Mouse (Mus musculus): ENCODE results near the gene Commd4.
A peak's percentile ranks its signal among the peaks of the same experiment; 100 is the strongest.

Commd4 gene

DNA sequence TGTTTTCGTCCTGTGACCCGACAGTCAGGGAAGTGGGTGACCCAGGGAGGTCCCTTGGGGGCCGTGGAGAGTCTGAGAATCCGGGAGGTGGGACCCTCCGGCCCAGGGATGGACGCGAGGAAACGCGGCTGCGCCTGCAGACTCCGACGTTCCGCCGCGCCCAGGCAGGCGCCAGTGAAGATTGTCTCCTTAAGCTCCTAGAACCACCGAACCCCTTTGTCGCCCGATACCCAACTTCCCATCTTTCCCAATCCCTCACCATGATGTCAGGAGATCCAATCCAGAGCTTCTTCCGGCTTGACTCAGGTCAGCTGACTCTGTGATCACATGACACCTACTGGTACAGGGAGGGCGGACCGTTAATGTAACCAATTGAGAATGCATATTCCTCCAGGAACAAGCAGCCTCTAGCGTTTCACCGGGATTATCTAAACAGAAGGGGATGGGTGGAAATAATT lies at the start of gene Commd4:
Gene Commd4 (minus strand): TSS at position 319 of the 458 bp plus-strand sequence.
- DNase-seq (ENCODE audit: low spot score): peak; percentile 96

DNA sequence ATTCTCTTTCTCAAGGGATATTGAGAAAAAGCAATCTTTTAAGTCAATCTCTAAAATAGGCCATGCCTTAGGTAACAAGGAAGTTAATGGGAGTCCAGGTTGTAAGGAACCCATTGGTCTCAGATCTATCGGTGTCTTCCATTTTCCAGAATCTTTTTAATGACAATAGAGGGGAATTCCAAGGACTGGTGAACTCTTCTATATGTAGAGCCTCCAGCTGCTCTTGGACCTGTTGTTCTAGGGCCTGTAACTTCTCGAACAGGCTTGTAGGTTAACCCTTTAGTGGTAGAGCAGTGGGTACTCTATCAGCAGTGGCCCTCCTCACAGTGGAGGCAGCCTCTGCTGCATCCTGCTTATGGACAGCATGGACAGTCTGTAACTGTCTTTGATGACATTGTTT lies 48.8 kb upstream of the Commd4 start:
- no peak for DNase-seq (ENCODE audit: low spot score)

DNA sequence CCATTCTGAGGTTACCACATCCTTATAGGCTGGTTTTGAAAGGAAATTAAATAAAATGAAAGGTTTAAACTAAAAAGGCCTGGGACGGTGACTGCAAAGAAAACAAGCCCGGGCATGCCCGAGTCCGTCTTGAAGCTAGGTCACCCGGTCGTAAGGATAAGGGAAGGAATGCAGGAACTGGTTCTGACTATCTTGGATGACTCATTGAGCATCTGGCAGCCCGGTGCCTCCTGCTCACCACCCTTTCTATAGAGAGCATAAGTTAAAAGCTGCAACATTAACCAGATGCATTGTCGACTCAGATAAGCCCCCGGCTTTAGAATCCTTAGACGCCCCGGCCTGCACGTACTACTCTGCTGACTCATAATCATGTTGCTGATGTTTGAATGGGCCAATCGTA lies 45.4 kb upstream of the Commd4 start:
- peak; percentile 75 for DNase-seq (ENCODE audit: low spot score)

DNA sequence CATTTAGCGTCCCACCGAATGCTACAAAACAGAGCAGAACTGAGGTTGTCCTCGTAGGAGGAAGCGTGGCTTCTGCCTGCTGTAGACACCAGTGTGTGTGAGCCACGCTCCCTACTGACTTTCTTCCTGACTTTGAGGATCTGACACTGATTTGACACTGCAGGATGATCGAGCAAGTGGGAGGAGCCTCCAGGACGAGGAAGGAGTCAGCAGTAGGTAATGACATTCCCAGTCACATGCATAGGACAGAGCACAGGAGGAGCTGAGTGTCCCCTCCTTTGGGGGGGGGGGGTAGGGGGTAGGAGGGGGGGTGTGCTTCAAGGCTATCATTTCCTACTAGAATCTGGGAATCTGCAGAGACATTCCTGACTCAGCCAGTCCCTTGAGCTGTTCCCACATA lies 44.9 kb upstream of the Commd4 start:
- DNase-seq (ENCODE audit: low spot score): no peak

DNA sequence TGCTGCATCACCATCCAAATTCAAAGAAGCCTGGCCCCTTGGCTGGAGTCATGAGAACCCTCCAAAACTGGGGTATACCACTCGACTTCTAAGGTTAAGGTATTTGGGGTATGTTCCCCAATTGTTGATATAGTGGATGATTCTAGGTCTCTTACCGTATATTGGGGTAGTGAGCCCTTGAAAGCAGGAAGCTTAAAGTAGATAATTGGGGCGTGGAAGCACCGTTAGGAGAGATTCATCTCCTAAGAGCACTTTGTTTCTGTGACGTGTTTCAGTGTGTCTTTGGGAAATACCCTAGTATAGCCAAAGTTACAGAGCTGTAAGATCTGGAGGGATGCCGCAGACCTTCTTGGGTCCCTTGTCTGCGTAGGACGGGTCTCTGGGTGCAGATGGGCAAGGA lies 39.3 kb upstream of the Commd4 start:
- DNase-seq (ENCODE audit: low spot score): no peak

DNA sequence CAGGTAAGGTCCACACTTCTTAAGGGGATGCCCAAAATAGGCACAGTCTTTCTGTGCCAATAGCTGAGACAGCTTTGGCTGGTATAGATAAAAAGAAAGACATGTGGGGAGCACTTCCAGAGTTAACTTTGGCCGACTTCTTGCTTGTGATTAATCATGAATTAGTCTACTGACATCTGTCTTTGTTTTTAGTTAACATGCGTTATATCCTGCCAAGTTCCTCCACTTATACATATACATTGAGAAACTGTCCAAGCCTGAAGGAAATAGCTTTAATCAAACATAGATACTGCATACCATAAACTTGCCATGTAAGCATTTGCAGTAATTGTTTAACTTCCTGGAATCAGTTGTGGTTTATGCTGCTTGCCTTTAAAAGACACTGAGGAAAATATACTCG lies 38.6 kb upstream of the Commd4 start:
- DNase-seq (ENCODE audit: low spot score): no peak

DNA sequence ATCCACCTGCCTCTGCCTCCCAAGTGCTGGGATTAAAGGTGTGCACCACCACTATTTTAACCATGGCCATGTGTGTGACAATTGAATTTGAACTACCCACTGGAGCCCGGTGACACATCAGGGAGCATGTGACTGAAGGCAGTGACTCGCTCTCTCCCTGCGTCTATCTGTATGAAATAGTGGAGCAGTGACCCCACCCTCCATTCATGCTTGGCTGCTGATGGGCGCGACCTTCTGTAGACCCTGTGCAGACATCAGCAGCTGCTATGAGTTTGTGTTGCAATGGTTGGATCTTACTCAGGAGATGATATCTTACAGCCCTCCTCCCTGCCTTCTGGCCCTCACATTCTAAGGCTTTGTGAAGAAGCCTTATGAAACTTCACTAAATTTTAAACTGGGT lies 10.3 kb upstream of the Commd4 start:
- no peak for DNase-seq (ENCODE audit: low spot score)

DNA sequence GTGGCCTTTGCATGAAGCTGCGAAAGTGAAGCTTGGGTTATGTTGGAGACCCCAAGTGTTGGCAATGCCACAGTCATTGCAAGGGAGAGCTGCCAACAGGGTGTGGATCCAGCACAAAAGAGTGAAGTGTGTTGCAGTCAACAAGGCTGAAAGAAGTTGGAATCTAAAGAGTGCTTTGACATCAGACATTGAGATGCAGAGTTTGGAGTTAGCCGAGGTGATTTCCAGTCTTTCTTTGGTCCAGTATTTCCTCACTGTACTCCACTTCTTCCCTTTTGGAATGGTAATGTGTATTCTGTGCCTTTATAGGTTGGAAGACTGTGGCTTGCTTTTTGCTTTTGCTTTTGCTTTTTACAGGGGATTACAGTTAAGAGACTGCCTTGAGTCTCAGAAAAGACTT lies 8.0 kb upstream of the Commd4 start:
- DNase-seq (ENCODE audit: low spot score): no peak

DNA sequence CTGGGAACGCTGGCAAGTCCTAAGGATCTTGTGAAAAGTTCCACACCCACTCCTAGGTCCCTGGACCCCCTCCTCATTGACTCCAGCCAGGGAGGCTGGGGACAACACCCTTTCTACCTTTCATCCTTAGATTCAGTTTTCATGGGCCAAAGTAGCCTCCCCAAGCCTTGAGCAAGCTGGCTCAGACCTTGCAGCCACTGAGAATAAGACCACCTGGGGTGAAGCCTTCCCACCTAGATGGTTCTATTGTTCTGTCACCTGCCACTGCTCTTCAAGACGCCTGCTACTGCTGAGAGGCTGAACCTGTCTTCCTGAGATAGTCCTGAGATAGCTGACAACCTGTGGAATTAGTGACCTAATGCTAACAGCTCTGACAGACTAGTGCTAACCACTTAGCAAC lies 5.0 kb upstream of the Commd4 start:
- DNase-seq (ENCODE audit: low spot score): no peak

DNA sequence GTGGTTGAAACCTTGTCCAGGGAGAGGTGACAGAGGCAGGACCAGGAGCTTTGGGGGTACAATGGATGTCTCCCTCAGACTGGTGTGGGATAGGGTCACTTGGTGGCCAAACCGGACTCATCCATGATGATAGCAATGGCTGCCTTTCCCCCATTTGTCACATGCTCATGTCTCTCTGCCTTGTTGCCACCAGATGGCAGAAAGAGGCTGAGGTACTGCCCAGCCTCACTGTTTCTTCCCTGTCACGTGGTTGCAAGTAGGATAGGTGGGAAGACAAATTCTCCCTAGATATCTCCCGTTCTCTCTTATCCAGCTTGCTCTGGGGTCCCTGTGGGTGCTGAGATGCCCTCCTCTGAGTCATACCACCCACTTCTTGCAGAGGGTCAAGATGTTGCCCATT lies 4.4 kb upstream of the Commd4 start:
- peak; percentile 76 for DNase-seq (ENCODE audit: low spot score)

DNA sequence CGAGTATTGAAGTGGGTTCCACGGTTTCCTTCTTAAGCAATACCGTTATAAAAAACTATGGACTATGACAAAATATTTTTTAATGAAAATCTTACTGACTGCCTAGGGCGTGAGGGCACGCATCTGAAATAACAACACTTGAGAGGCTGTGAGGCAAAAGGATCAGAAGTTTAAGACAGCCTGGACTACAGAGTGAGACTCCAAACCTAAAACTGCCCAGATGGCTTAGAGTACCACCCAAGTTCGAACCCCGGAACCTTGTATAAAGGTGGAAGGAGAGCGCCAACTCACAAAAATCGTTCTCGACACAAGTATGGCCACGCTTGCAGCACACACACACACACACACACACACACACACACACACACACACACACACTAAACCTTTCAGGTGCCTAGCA lies 375 bp upstream of the Commd4 start:
- DNase-seq (ENCODE audit: low spot score): no peak

DNA sequence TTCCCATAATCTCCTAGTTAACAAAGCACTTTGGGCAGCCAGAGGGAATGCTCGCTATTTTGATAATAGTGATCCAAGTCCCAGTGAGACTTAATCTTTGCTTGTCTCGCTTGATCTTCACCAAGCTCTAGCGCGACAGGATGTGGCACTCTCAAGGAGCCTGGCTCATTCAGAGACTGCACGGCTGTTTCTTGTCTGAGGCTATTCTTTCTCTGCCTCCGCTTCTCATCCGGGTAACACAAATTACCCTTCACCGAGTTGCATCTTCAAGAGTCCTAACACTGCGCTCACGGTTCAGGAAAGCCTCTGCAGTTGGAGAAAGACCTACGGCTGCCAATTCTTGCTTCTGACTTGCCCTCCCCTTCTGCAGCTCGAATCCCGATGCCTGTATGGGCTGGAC lies 632 bp downstream of the Commd4 start:
- DNase-seq (ENCODE audit: low spot score): peak; percentile 46

DNA sequence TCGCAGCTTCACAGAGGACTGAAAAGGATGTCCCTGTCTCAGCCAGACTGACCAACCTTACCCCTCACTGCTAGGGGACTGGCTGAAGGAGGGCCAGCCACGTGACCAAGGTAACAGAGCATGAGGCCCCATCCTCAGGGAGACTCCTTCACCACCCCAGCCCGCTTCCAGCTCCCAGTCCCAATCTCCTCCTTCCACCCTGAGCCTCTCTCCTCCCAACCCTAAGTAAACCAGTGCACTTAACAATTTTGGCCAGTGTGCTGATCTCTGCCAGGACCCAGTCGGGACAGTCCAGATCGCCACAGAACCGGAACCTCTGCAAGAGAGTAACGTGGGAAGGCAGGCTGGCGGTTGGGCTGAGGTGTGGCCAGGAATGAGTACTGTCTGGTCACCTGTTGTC lies 1.3 kb downstream of the Commd4 start:
- no peak for DNase-seq (ENCODE audit: low spot score)

DNA sequence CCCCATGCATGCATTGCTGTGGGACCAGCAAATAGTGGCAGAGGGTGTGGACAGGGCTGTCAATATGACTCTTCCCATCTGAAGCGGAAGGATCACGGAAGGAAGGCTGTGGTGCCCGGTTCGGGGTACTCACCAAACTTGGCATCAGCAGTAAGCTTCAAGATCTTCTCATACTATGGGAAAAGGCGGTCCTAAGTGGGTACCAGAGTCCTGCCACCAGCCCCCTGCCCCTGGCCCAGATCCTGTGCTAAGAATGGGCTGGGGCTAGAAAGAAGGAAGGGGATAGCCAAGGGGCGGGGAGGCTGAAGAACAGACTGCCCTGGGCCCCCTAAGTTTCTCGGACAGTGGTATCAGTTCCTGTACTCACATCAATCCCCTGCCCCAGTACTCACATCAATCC lies 1.7 kb downstream of the Commd4 start:
- DNase-seq (ENCODE audit: low spot score): no peak

DNA sequence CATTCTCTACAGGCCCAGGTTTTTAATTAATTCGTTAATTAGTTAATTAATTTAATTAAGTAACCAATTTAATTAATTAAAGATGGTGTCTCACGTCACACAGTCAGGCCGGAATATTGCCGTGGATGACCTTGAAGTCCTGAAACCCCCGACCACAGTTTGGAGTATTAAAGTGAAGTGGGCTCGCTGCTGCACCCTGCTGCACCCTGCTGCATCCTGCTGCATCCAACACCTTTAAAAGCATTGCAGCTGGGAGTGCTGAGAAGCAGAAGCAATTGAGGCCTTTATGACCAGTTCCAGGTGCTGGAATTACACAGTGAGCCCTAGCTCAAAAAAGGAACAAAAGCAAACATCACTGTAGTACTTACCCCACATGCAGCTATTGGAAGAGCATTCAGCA lies 5.8 kb downstream of the Commd4 start:
- no peak for DNase-seq (ENCODE audit: low spot score)

DNA sequence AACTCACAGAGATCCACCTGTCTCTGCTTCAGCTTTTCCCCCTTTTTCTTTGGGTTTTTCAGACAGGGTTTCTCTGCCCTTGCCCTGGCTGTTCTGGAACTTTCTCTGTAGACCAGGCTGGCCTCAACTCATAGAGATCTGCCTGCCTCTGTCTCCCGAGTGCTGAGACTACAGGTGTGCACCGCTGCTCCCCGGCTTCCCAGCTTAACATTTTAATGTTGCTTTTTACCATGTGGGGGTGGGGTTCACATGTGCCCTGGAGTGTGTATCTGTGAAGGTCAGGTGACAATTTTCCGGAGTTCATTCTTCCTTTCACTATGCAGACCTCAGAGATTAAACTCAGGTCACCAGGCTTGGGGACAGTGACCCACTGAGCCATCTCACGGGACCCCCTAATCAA lies 7.9 kb downstream of the Commd4 start:
- DNase-seq (ENCODE audit: low spot score): no peak

DNA sequence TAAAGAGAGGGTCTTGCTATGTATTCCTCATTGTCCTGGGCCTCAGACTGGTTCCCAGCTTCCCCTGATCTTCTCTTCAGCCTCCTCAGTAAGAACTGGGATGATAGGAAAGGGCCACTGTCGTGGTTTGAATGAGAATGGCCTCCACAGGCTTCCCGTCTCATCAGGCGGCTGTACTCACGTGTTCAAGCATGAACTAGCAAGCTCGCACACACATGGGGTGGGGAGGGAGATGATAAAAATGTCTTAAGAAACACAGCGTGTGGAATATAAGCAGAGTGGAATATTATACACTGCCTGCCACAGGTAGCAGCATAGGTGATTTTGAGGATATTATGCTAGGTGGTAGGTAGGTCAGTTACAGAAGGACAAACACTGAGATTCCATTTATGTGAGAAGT lies 9.1 kb downstream of the Commd4 start:
- no peak for DNase-seq (ENCODE audit: low spot score)

DNA sequence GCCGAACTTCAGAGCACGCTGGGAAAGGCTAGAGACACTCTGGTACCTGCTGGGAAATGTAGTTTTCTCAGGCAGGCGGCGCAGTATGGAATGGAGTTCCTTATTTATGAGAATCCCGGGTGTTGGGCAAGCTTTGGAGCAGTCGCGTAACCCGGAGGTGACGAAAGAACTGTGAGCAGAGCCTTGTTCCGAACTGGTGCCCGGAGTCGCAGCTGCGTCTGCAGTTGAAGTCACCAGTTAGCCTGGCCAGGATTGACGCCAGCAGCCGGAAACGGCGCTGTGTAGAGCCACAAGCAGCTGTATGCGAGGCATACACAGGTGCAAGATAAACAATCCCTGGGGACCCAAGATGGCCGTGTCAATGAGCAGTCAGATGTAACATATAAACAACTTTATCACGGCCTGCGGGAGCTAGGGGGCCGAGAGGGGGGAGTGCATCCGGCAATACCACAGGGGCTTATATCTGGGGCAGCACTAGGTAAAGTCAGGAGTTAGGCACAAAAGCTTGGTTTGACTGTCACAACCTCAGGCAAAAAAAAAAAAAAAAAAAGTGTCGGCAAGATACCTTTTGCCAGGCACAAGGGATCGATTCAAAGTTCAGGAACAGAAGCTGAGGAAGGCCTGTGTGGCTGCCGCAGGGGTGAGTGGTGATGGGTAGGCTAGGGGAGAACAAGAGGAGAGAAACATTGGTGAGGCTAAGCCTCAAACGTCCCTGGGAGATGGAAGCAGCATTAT lies 9.8 kb downstream of the Commd4 start, which contains the start of gene Neil1:
Gene Neil1 (minus strand): TSS at position 162 of the 735 bp plus-strand sequence.
- peak; percentile 92 for DNase-seq (ENCODE audit: low spot score)

DNA sequence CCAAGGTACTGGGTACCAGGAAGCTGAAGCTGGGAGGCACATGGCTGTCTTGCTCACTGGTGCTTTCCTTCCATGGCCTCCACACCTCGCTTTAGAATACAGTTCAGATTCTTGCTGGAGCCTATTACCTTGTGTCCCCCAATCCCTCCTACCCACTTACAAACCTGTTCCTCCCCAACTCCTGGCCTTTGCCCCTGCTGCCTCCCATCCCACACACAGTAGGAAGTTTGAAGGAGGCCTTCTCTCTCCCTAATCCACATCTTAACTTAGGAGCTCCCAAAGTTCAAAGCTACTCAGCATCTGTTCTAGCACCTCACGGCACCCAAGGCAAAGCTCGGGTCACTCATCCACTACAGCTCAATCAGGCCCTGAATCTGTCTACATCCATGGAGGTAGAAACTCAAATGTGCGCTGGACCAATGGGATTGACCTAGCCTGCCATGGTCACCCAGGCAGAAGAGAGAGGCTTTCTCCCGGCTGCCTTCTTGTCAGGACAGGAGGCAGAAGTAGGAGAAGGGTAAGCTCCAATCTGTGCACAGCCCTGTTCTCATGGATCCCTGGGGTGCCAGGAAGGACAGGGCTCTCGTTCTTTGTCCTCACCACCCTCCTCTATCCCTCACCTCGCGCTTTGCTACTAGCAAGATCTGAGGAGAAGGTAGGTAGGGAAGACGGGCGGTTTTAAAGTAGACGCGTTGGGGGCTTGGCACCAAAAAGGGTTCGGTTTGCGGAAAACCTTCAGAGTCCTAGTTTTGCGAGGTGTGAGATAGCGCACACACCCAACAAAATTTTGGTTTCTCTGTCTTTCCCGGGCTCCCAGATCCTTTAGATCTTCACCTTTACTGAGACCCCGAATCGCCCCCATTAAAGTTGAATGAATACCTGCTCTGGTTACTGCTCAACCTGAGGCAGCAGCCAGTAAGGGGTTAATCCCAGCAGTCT lies 10.7 kb downstream of the Commd4 start:
- DNase-seq (ENCODE audit: low spot score): peak; percentile 30

DNA sequence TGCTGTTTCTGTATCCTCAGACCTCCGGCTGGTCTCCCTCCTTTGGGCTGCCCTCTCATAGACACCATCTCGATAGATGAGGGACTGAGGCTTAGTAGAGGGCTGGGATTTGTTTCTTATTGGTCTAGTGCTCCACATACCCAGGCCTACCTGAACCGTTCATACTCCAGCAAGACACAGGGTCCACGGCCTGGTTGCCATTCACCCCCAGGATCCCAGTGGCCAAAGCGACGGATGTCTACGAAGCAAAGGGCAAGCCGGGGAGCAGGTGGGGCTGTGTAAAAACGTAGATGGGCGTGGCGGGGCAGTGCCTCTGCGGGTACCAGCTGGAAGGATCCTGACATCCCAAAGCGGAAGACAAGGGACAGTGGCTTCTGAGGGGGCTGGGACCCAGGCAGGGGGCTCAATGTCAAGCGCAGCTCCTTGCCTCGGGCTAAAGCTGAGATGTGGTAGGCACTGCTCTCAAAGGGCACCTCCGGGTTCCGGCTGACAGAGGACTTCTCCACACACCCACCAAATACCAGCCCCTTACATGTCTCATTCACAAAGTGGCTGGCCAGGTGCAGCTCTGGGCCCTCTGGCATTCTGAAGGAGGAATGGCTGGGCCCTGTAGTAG lies 11.6 kb downstream of the Commd4 start:
- DNase-seq (ENCODE audit: low spot score): no peak

DNA sequence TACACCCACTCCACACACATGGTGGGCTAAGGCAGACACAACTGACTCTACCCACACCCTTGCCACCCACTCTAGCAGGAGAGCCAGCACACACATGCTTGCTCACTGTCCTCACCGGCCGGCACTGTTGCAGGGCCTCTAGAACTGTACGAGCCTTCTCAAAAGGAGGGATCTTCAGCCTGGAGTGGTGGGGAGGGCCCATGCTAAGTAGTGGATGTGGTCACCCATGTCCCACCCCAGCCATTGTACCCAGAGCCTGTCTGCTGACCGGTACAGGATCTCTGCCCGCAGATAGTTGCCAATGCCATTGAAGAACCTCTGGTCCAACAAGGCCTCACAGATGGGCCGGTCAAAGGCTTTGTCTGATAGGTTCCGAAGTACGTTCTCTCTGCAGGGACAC lies 13.3 kb downstream of the Commd4 start:
- no peak for DNase-seq (ENCODE audit: low spot score)

DNA sequence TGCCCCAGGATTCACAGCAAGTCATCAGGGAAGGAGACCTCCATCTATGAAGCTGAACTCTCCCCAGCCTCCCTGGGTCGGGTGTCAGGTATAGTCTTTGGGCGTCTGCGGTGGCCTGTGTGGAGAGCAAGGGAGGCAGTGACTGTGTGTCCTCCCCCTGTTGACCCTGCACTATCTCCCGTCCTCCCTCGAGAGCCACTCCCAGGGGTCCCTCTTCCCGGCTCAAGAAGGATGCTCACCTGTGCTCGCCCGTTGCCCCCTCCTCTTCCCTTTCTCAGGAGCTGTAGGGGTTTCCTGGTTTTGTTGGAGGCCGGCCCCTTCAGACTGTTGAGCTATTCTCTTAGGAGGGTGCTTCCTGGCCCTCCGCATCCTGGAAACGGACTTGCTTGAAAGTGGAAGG lies 14.9 kb downstream of the Commd4 start:
- DNase-seq (ENCODE audit: low spot score): no peak

Measured in MN1 (cell line).